Mouse (Mus musculus) ovary, adult 2 months (tissue): ENCODE measurements around the gene Klk1b1. TPM values are rescaled to one million over a fixed set of nuclear protein-coding genes. Genes with fewer than 3 reads are reported as not detected.

Experiments
- polyA plus RNA-seq: library from polyadenylated mRNA; depleted of rRNA; stranded (reverse); fragments of >200 nt; gene quantifications from 2 replicates; pipeline ENCODE4 v1.2.3, GENCODE M21; 2012; rRNA removed

Klk1b1 gene
- not detected in 2 replicates for polyA plus RNA-seq

DNA sequence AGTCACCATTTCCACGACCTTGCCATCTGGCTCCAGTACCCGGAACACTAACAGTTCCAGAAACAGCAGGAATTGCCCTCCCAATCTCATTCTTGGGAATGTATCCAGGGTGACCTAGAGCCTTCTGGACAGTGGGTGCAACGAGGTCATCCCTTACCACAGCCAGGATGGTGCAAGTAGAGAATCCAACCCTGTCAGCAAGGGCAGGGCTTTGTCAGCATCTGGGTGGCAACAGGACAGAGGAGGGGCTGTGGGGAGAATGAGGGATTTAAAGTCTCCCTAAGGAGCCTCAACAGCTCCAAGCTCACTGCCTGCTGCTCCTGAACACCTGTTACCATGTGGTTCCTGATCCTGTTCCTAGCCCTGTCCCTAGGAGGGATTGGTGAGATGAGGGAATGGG, at the start of gene Klk1b1:
Klk1b1 (plus strand) TSS at position 301 of the 400 bp plus-strand sequence.

DNA sequence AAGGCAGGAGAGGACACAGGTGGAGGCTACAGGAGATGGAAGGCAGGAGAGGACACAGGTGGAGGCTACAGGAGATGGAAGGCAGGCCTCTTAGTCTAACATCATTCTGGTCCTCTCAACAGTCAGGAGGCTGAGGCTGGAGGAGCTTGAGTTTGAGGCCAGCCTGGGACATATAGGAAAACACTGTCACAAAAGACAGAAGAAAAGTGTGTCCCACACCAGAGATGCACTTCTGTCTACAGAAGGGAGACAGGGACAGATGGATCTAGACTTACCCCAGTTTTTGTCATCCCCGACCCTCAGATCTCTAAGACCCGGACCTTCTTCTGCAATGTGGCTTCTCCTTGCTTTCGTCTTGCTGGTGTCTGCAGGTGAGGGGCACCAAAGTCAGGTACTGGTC, 33.1 kb upstream of the Klk1b1 start, which contains the start of gene Klk15:
Klk15 (plus strand) TSS at position 301 of the 400 bp plus-strand sequence.

GRCm38 (mm10) chr7:43950364-43950763, 16.2 kb upstream of the Klk1b1 start, which contains the start of gene Klk1b8:
Gene Klk1b8, plus strand, starts transcription at chr7:43950664.

GRCm38 (mm10) chr7:43975761-43976160, 9.2 kb downstream of the Klk1b1 start, which contains the start of gene Klk1b9:
Gene Klk1b9, plus strand, starts transcription at chr7:43976061.

DNA sequence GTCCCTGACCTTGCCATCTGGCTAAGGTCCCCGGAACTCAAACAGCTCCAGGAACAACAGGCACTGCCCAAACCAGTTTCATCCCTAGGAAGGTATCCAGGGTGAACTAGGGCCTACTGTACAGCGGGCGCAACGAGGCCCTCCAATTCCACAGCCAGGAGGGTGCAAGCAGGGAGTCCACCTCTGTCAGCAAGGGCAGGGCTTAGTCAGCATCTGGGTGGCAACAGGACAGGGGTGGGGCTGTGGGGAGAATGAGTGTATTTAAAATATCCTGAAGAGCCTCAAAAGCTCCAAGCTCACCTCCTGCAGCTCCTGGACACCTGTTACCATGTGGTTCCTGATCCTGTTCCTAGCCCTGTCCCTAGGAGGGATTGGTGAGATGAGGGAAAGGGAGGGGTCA, 29.0 kb downstream of the Klk1b1 start, which contains the start of gene Klk1b11:
Klk1b11 (plus strand) TSS at position 301 of the 400 bp plus-strand sequence.

GRCm38 (mm10) chr7:44011868-44012267, 45.3 kb downstream of the Klk1b1 start, which contains the start of gene Klk1b26:
Gene Klk1b26, plus strand, starts transcription at chr7:44012168.

Other genes starting within 250 kb of the Klk1b1 start
- not detected in 2 replicates for gene Klk12, start 197.9 kb upstream of the Klk1b1 start, polyA plus RNA-seq
- gene Klk11, start 192.1 kb upstream of the Klk1b1 start, polyA plus RNA-seq = 15.4 and 16.7 TPM in 2 replicates
- gene Klk10, start 185.7 kb upstream of the Klk1b1 start, polyA plus RNA-seq = 1.3 and 1.4 TPM in 2 replicates
- not detected in 2 replicates for gene Klk9, start 174.9 kb upstream of the Klk1b1 start, polyA plus RNA-seq
- gene Klk8, start 169.2 kb upstream of the Klk1b1 start, polyA plus RNA-seq = 1.4 and 4.2 TPM in 2 replicates
- gene Klk7, start 155.5 kb upstream of the Klk1b1 start, polyA plus RNA-seq = not detected in 2 replicates
- not detected in 2 replicates for gene Klk6, start 142.3 kb upstream of the Klk1b1 start, polyA plus RNA-seq
- not detected in 2 replicates for gene Klk5, start 124.8 kb upstream of the Klk1b1 start, polyA plus RNA-seq
- 0.16 TPM in 1 of 2 replicates, not detected in the other for gene Klk4, start 85.6 kb upstream of the Klk1b1 start, polyA plus RNA-seq
- 0.59 and 0.73 TPM in 2 replicates for gene Klk15, start 33.0 kb upstream of the Klk1b1 start, polyA plus RNA-seq
- gene Klk1b8, start 16.1 kb upstream of the Klk1b1 start, polyA plus RNA-seq = not detected in 2 replicates
- gene Klk1b9, start 9.3 kb downstream of the Klk1b1 start, polyA plus RNA-seq = not detected in 2 replicates
- gene Klk1b11, start 29.1 kb downstream of the Klk1b1 start, polyA plus RNA-seq = 0.35 and 1.4 TPM in 2 replicates
- gene Klk1b26, start 45.4 kb downstream of the Klk1b1 start, polyA plus RNA-seq = not detected in 2 replicates
- gene Klk1b27, start 85.5 kb downstream of the Klk1b1 start, polyA plus RNA-seq = 1.3 and 2.2 TPM in 2 replicates
- gene Klk1b21, start 135.6 kb downstream of the Klk1b1 start, polyA plus RNA-seq = 10.8 and 17.1 TPM in 2 replicates
- 1.5 TPM in 1 of 2 replicates, not detected in the other for gene Klk1b22, start 145.9 kb downstream of the Klk1b1 start, polyA plus RNA-seq
- gene Klk1b16, start 170.0 kb downstream of the Klk1b1 start, polyA plus RNA-seq = not detected in 2 replicates
- 4.4 and 5.6 TPM in 2 replicates for gene Klk1b24, start 221.5 kb downstream of the Klk1b1 start, polyA plus RNA-seq
- gene Klk1b3, start 231.4 kb downstream of the Klk1b1 start, polyA plus RNA-seq = not detected in 2 replicates
- not detected in 2 replicates for gene Klk1b4, start 240.7 kb downstream of the Klk1b1 start, polyA plus RNA-seq
- gene Klk1b5, start 249.2 kb downstream of the Klk1b1 start, polyA plus RNA-seq = 0.15 and 0.29 TPM in 2 replicates